Mouse (Mus musculus) C2C12 (cell line): ENCODE results near the gene Bcl9l.

ENCODE experiments used
- CTCF ChIP-seq: IDR thresholded peaks from one replicate; pipeline ENCODE4 v1.5.1; 2011; ENCODE audit not compliant: control insufficient read depth, insufficient read depth, insufficient read length
- MYOG ChIP-seq: IDR thresholded peaks from one replicate; pipeline ENCODE4 v1.6.1; 2011; ENCODE audit not compliant: control insufficient read depth, insufficient read length; ENCODE audit errors: extremely low read depth
- USF1 ChIP-seq: IDR thresholded peaks from one replicate; pipeline ENCODE4 v1.6.1; 2011; ENCODE audit warnings: low read depth, mild to moderate bottlenecking, control low read depth, moderate library complexity

- no peak for TF ChIP-seq CTCF
- TF ChIP-seq MYOG, result no peak
- no peak for TF ChIP-seq USF1
Observed at GRCm38 (mm10) chr9:44478959-44479605, 3.5 kb upstream of the Bcl9l start.
